Mouse (Mus musculus) urinary bladder, adult 2 months (tissue): Measurements from ENCODE around the gene Rab33a. TPM values are rescaled to one million over a fixed set of nuclear protein-coding genes. Genes with fewer than 3 reads are reported as not detected.

ENCODE experiments used
- DNase-seq: peaks from one replicate; pipeline ENCODE4 v3.0.0; 2022; ENCODE audit warnings: low spot score
- polyA plus RNA-seq: library from polyadenylated mRNA; depleted of rRNA; stranded (reverse); fragments of >200 nt; gene quantifications from 2 replicates; pipeline ENCODE4 v1.2.3, GENCODE M21; 2012; rRNA removed

Gene Rab33a
- 0.85 and 0.91 TPM in 2 replicates for polyA plus RNA-seq

GRCm38 (mm10) chrX:48518808-48519548 lies at the start of gene Rab33a:
TSS of gene Rab33a (plus strand) at chrX:48519285.
- no peak for DNase-seq

DNA sequence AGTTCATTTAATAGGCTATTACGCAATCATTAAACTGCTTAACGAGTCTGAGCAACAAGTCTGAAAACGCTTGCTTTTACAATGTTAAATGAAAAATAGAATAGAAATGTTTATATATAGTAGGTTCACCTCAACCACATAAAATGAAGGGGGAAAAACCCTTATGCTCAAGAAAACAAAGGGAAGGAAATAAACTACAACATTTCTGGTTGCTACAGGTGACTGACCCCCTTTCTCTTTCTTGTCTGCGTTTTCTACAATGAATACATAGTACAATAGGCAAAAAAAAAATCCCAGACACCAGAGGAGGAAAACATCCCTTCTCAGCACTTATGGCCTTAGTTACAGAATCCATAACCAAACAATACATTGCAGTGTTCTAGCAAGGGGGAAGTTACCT lies 38.0 kb upstream of the Rab33a start:
- no peak for DNase-seq

- no peak for DNase-seq
Measured at GRCm38 (mm10) chrX:48481687-48482086, 37.4 kb upstream of the Rab33a start.

- no peak for DNase-seq
Measured at GRCm38 (mm10) chrX:48493763-48494162, 25.3 kb upstream of the Rab33a start.

- DNase-seq, result peak; percentile 59
Measured at GRCm38 (mm10) chrX:48513166-48513807, 5.8 kb upstream of the Rab33a start, which contains the start of gene Aifm1. TSS of gene Aifm1 (minus strand) at chrX:48513563.

GRCm38 (mm10) chrX:48513824-48514223 lies 5.3 kb upstream of the Rab33a start:
- no peak for DNase-seq

- no peak for DNase-seq
Measured at GRCm38 (mm10) chrX:48518211-48518807, 776 bp upstream of the Rab33a start.

GRCm38 (mm10) chrX:48519549-48520085 lies 532 bp downstream of the Rab33a start:
- DNase-seq, result no peak

- DNase-seq, result no peak
Measured at GRCm38 (mm10) chrX:48521651-48522050, 2.6 kb downstream of the Rab33a start.

- DNase-seq, result no peak
Measured at GRCm38 (mm10) chrX:48523512-48523911, 4.4 kb downstream of the Rab33a start.

GRCm38 (mm10) chrX:48525332-48525731 lies 6.2 kb downstream of the Rab33a start:
- DNase-seq, result no peak

DNA sequence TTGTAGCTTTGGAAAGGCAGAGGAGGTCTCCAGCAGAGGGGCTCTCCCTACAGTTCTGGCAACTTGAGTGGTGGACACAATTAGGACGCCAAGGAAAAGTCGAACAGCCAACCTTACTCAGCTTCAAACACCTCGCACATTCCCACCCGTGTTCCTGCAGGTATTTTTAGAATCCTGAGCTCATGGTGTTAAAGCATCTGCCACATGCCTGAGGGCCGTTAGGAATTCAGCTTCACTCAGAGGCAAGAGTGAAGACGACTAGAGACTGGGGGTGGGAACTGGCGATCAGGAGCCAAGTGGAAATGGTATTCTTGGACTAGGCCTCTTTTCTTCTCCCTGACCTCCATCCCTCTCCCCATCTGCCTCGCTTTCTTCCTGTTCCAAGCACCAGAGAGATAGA lies 6.8 kb downstream of the Rab33a start:
- no peak for DNase-seq

DNA sequence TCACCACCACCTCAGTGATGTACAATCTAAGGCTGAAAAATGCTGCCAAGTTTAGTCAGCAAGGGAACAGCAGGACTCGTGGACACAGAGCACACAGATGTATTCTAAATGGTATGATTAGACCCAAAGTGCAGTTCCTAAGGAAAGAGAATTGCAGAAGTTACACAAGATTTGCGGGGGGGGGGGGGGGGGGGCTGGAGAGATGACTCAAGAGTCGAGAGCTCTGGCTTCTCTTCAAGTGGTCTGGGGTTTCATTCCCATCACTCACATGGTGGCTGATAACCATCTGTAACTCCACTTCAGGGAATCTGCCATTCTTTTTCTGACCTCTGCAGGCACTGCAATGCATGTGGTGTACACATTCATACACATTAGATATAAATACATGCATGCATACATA lies 7.3 kb downstream of the Rab33a start:
- DNase-seq, result no peak

- peak; percentile 36 for DNase-seq
Measured at GRCm38 (mm10) chrX:48532175-48532574, 13.1 kb downstream of the Rab33a start.

Other genes starting within 250 kb of the Rab33a start
- gene Bcorl1, start 177.9 kb upstream of the Rab33a start, polyA plus RNA-seq, result 2.5 and 5.2 TPM in 2 replicates
- 15.6 and 16.7 TPM in 2 replicates for gene Elf4, start 56.2 kb upstream of the Rab33a start, polyA plus RNA-seq
- 28.1 and 33.5 TPM in 2 replicates for gene Aifm1, start 5.7 kb upstream of the Rab33a start, polyA plus RNA-seq
- gene Zfp280c, start 75.2 kb downstream of the Rab33a start, polyA plus RNA-seq, result 13.0 and 15.1 TPM in 2 replicates
- 6.8 and 8.7 TPM in 2 replicates for gene Slc25a14, start 104.1 kb downstream of the Rab33a start, polyA plus RNA-seq
- not detected in 2 replicates for gene Gpr119, start 155.2 kb downstream of the Rab33a start, polyA plus RNA-seq
- 7.4 and 7.9 TPM in 2 replicates for gene Rbmx2, start 175.7 kb downstream of the Rab33a start, polyA plus RNA-seq